9 mouse cellular contexts compared by ENCODE assay signal in genomic region chr11:3374293-3374645, GRCm38 (mm10). TPM values are rescaled to one million over a fixed set of nuclear protein-coding genes. Genes with fewer than 3 reads are reported as not detected.
DNase-seq lines count a peak whose midpoint lies in the region; ATAC-seq and TF ChIP-seq lines count a peak whose summit lies in the region.
"Had no signal": no experiment of that assay in that cellular context is flagged by ENCODE, and none has a peak within 500 bp of the region (broad histone marks: within the 10 kb centered on the region; RNA-seq: fewer than 3 reads in every experiment).

No protein-coding gene starts in this region.

- H3K4me1 ChIP-seq in ES-Bruce4 (ENCODE audit: control insufficient read depth, insufficient read depth, low read length): peaks cover 2% of the 10 kb centered on the region
- H3K4me1 ChIP-seq in forebrain, embryonic 16.5 days (replicated peaks; ENCODE audit: control insufficient read depth, insufficient read depth, low read length): peaks cover 35% of the 10 kb centered on the region
- H3K4me1 ChIP-seq in midbrain, embryonic 14.5 days (ENCODE audit: control insufficient read depth, insufficient read depth, low read length): peaks cover 29% of the 10 kb centered on the region

- TF ChIP-seq EP300 in ES-Bruce4 (IDR thresholded peaks at IDR 0.05; ENCODE audit: insufficient read depth, low read depth, low read length): 0 out of 2 replicates have a peak, but pooled peaks have one; percentile 17

- H3K4me2 ChIP-seq in forebrain, embryonic 16.5 days (ENCODE audit: low read length): 0 out of 2 replicates have a peak overlapping the region, but pooled peaks have one; percentile 1
- peak overlapping the region; percentile 25 for H3K4me2 ChIP-seq in midbrain, embryonic 14.5 days (ENCODE audit: low read length)

- H3K27ac ChIP-seq in gastrocnemius, adult 2 months: peak overlapping the region; percentile 20; the same call in 1 of the 2 replicates
- H3K27ac ChIP-seq in ES-Bruce4 (ENCODE audit: insufficient read depth, low read length): peak overlapping the region; percentile 40
- H3K27ac ChIP-seq in forebrain, embryonic 16.5 days (ENCODE audit: low read length): no peak overlapping the region
- H3K27ac ChIP-seq in midbrain, embryonic 14.5 days (replicated peaks; ENCODE audit: low read depth, low read length): peak overlapping the region; percentile 73

- H3K9ac ChIP-seq in ES-Bruce4 (ENCODE audit: low read depth, poor library complexity, severe bottlenecking): 0 out of 2 replicates have a peak overlapping the region, but pooled peaks have one; percentile 9
- H3K9ac ChIP-seq in forebrain, embryonic 16.5 days (replicated peaks; ENCODE audit: low read depth, low read length): 0 out of 2 replicates have a peak overlapping the region, but pooled peaks have one; percentile 7
- peak overlapping the region; percentile 29; the same call in 1 of the 2 replicates for H3K9ac ChIP-seq in midbrain, embryonic 14.5 days (replicated peaks; ENCODE audit: low read length)

- DNase-seq in gastrocnemius, adult 2 months: no peak
- DNase-seq in gastrocnemius, adult 18-20 months (ENCODE audit: low spot score): no peak
- DNase-seq in midbrain, embryonic 14.5 days: peak; percentile 55
- no peak for DNase-seq in cerebellum, adult 11-12 months
- DNase-seq in layer of hippocampus, postnatal 36 days: no peak

- H3K36me3 ChIP-seq in ES-Bruce4 (ENCODE audit: control insufficient read depth, insufficient read depth, low read length, poor library complexity, severe bottlenecking): no peaks in the 10 kb centered on the region
- H3K36me3 ChIP-seq in forebrain, embryonic 16.5 days (ENCODE audit: control insufficient read depth, insufficient read depth): no peaks in the 10 kb centered on the region
- no peaks in the 10 kb centered on the region for H3K36me3 ChIP-seq in midbrain, embryonic 14.5 days (ENCODE audit: control insufficient read depth, insufficient read depth, low read length)

- WGBS in forebrain, embryonic 16.5 days: 12% methylated on average over 7 of the region's 7 CpGs
- WGBS in midbrain, embryonic 14.5 days: 6% methylated on average over 7 of the region's 7 CpGs

- ATAC-seq in forebrain, embryonic 16.5 days: no peak
- ATAC-seq in midbrain, embryonic 14.5 days (ENCODE audit: low FRiP score, low TSS enrichment): no peak
- no peak for ATAC-seq in megakaryocyte progenitor cell, adult 5-6 weeks (replicated peaks; ENCODE audit: poor library complexity)

- H3K27me3 ChIP-seq in ES-Bruce4 (ENCODE audit: control insufficient read depth, insufficient read depth, low read length, poor library complexity, severe bottlenecking): no peaks in the 10 kb centered on the region
- no peaks in the 10 kb centered on the region for H3K27me3 ChIP-seq in forebrain, embryonic 16.5 days (replicated peaks; ENCODE audit: control insufficient read depth, insufficient read depth, low read length)
- H3K27me3 ChIP-seq in midbrain, embryonic 14.5 days (ENCODE audit: control insufficient read depth, insufficient read depth, low read length): no peaks in the 10 kb centered on the region
- H3K27me3 ChIP-seq: CH12.LX had no signal

- TF ChIP-seq POLR2A in ES-Bruce4 (IDR thresholded peaks at IDR 0.05; ENCODE audit: insufficient read depth, low read length): no peak

- no peak overlapping the region; the same call in 1 of the 2 replicates for H3K4me3 ChIP-seq in gastrocnemius, adult 2 months
- H3K4me3 ChIP-seq in ES-Bruce4 (ENCODE audit: low read depth, low read length): no peak overlapping the region
- no peak overlapping the region for H3K4me3 ChIP-seq in forebrain, embryonic 16.5 days (replicated peaks; ENCODE audit: low read length)
- no peak overlapping the region for H3K4me3 ChIP-seq in midbrain, embryonic 14.5 days (replicated peaks; ENCODE audit: low read depth, low read length)

- H3K9me3 ChIP-seq in ES-Bruce4 (replicated peaks; ENCODE audit: control insufficient read depth, insufficient read depth, low read length, poor library complexity, severe bottlenecking): no peaks in the 10 kb centered on the region
- H3K9me3 ChIP-seq in forebrain, embryonic 16.5 days (ENCODE audit: control insufficient read depth, low read length): no peaks in the 10 kb centered on the region
- no peaks in the 10 kb centered on the region for H3K9me3 ChIP-seq in midbrain, embryonic 14.5 days (ENCODE audit: control insufficient read depth, low read length)

- TF ChIP-seq CTCF in gastrocnemius, adult 2 months (IDR thresholded peaks at IDR 0.05): no peak
- no peak for TF ChIP-seq CTCF in ES-Bruce4 (IDR thresholded peaks at IDR 0.05; ENCODE audit: low read depth, low read length)

- intact Hi-C loops in gastrocnemius, adult 2 months (cut with DNase I): no loop called here

RNA-seq across cellular contexts. Expression of gene Limk2, which starts 34.7 kb away (rescaled TPM):
- 10 to 100 TPM; 10.0 to 11.5 TPM for total RNA-seq in gastrocnemius, adult 2 months (2021)
- total RNA-seq in gastrocnemius, adult 18-20 months (2021): 10 to 100 TPM; 10.4 to 12.1 TPM
- polyA plus RNA-seq in ES-Bruce4 (2011; ENCODE audit: insufficient read depth, insufficient read length, low read depth, missing spikeins): 186 and 190 TPM in 2 replicates
- polyA plus RNA-seq in forebrain, embryonic 16.5 days (2015; fragmentation: Nextera tagmentation; extraction: Ambion mirVana): 110 and 127 TPM in 2 replicates
- 155 and 172 TPM in 2 replicates for polyA plus RNA-seq in midbrain, embryonic 14.5 days (2014; fragmentation: Nextera tagmentation; extraction: Ambion mirVana)
- 10 to 100 TPM; 95.5 to 98.4 TPM for total RNA-seq in layer of hippocampus, postnatal 36 days (2021)
- total RNA-seq in megakaryocyte progenitor cell, adult 5-6 weeks (2015): 16.9 and 17.0 TPM in 2 replicates
- total RNA-seq in megakaryocyte progenitor cell, adult 5-6 weeks (2017): 20.1 and 30.0 TPM in 2 replicates

RNA-seq across cellular contexts. Expression of gene Pik3ip1, which starts 44.1 kb away (rescaled TPM):
- total RNA-seq in gastrocnemius, adult 2 months (2021): 10 to 100 TPM; 17.7 to 21.7 TPM
- total RNA-seq in gastrocnemius, adult 18-20 months (2021): 10 to 100 TPM; 27.2 to 30.8 TPM
- 17.0 TPM in 2 replicates for polyA plus RNA-seq in ES-Bruce4 (2011; ENCODE audit: insufficient read depth, insufficient read length, low read depth, missing spikeins)
- polyA plus RNA-seq in forebrain, embryonic 16.5 days (2015; fragmentation: Nextera tagmentation; extraction: Ambion mirVana): 36.1 and 41.8 TPM in 2 replicates
- 20.2 and 21.2 TPM in 2 replicates for polyA plus RNA-seq in midbrain, embryonic 14.5 days (2014; fragmentation: Nextera tagmentation; extraction: Ambion mirVana)
- 10 to 100 TPM; 40.5 to 45.6 TPM for total RNA-seq in layer of hippocampus, postnatal 36 days (2021)
- 16.6 and 20.1 TPM in 2 replicates for total RNA-seq in megakaryocyte progenitor cell, adult 5-6 weeks (2015)
- total RNA-seq in megakaryocyte progenitor cell, adult 5-6 weeks (2017): 32.9 and 55.1 TPM in 2 replicates
